Mouse (Mus musculus): Measurements from ENCODE around the gene Cntn5. TPM values are rescaled to one million over a fixed set of nuclear protein-coding genes. Genes with fewer than 3 reads are reported as not detected.

Gene Cntn5
- polyA plus RNA-seq, 1 experiment from 2014 or later: 2.7 TPM

DNA sequence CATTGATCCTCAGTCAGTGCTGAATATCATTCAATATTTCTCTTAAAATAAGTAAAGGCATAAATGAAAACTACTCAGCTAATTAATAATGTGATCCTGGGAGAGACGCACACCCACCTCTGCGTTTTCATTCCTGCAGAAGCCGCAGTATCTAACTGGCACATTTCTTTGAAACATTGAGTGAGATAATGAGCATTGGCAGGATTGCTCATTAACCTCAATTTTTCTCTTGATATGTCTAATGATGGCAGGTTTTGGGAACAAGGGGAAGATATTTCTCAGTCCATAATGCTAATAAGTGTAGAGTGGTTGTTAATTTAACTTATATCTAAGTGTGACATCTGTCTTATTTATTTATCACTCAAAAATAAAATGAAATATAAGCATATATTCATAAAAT is 734.0 kb downstream of the Cntn5 start:
- no peak overlapping the region for H3K9ac ChIP-seq (ENCODE audit: low read depth, low read length)
- no peak overlapping the region for H3K4me3 ChIP-seq (ENCODE audit: low read depth, low read length)
- no peaks in the 10 kb centered on the region for H3K4me1 ChIP-seq (replicated peaks; ENCODE audit: control insufficient read depth, insufficient read depth, low read length)
- no peaks in the 10 kb centered on the region for H3K9me3 ChIP-seq (ENCODE audit: control insufficient read depth, low read length)
- DNase-seq (ENCODE audit: low spot score) (no peak), ATAC-seq (ENCODE audit: low FRiP score) (no peak)
- WGBS: 94% methylated on average over 3 of the region's 3 CpGs
- H3K27ac ChIP-seq (ENCODE audit: low read depth, low read length): no peak overlapping the region
- no peaks in the 10 kb centered on the region for H3K36me3 ChIP-seq (ENCODE audit: control insufficient read depth, insufficient read depth, low read length)
- no peaks in the 10 kb centered on the region for H3K27me3 ChIP-seq (ENCODE audit: control insufficient read depth, insufficient read depth, low read length)
- H3K4me2 ChIP-seq (replicated peaks; ENCODE audit: low read depth, low read length): no peak overlapping the region

DNA sequence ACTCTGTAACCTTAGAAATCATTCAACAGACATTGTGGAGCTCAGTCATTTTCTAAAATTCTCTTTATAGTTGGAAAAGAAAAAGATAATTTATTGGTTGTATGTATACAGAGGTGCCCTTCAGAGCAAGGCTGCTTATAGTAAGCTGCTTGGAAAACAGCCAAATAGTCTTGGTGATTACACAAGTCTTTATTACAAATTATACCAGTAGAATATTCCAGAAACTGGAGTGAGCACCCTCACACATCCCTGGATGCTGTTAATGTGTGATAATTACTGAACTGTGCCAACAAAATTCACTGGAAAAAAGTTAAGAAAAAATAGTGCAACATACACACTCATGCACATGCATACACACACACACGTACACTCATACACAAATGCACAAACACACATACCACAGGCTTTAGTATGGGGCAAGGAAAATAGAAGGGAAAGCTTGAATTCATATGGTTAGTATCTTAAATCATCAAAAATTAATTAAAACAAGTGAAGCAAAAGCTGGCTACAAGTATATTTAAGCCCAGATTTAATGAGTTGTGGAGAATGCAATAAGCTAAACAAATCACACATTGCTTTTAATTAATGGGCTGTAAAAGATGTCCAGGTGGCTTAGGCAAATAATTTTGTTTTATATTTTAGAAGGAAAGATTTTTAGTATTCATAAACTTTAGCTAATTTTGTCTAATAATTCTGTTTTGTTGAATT is 783.1 kb downstream of the Cntn5 start:
- DNase-seq (ENCODE audit: low spot score): no peak
- H3K4me2 ChIP-seq (replicated peaks; ENCODE audit: low read depth, low read length): no peak overlapping the region
- 88% methylated on average over 1 of the region's 1 CpGs for WGBS
- no peak overlapping the region for H3K27ac ChIP-seq (ENCODE audit: low read depth, low read length)
- no peak overlapping the region for H3K4me3 ChIP-seq (ENCODE audit: low read depth, low read length)
- no peak overlapping the region for H3K9ac ChIP-seq (ENCODE audit: low read depth, low read length)
- no peak for ATAC-seq (ENCODE audit: low FRiP score)
- H3K36me3 ChIP-seq (ENCODE audit: control insufficient read depth, insufficient read depth, low read length): no peaks in the 10 kb centered on the region
- H3K9me3 ChIP-seq (ENCODE audit: control insufficient read depth, low read length): no peaks in the 10 kb centered on the region
- no peaks in the 10 kb centered on the region for H3K4me1 ChIP-seq (replicated peaks; ENCODE audit: control insufficient read depth, insufficient read depth, low read length)
- no peaks in the 10 kb centered on the region for H3K27me3 ChIP-seq (ENCODE audit: control insufficient read depth, insufficient read depth, low read length)

DNA sequence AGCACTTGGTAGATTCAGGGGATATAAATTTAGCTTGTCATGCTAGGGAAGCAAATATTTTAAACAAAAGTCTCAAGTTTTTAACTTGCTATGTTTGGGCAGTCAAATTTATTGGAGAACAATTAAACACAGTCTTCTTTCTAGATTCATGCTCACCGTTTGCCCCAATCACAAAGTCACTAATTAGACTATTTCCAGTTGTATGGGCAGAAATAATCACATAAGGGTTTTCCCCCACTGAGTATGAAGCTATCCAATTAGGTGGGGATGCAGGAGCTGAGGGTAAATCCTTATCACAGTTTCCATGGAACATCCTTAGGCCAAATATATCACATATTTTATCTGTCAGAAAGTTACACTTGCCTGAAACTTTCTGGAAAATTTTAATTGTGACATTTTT is 788.0 kb downstream of the Cntn5 start:
- no peaks in the 10 kb centered on the region for H3K36me3 ChIP-seq (ENCODE audit: control insufficient read depth, insufficient read depth, low read length)
- H3K4me1 ChIP-seq (replicated peaks; ENCODE audit: control insufficient read depth, insufficient read depth, low read length): no peaks in the 10 kb centered on the region
- 90% methylated on average over 1 of the region's 1 CpGs for WGBS
- H3K4me2 ChIP-seq (replicated peaks; ENCODE audit: low read depth, low read length): no peak overlapping the region
- no peak overlapping the region for H3K4me3 ChIP-seq (ENCODE audit: low read depth, low read length)
- no peak overlapping the region for H3K9ac ChIP-seq (ENCODE audit: low read depth, low read length)
- ATAC-seq (ENCODE audit: low FRiP score): no peak
- no peak overlapping the region for H3K27ac ChIP-seq (ENCODE audit: low read depth, low read length)
- H3K9me3 ChIP-seq (ENCODE audit: control insufficient read depth, low read length): no peaks in the 10 kb centered on the region
- DNase-seq (ENCODE audit: low spot score): no peak
- H3K27me3 ChIP-seq (ENCODE audit: control insufficient read depth, insufficient read depth, low read length): no peaks in the 10 kb centered on the region

- H3K9me3 ChIP-seq (ENCODE audit: control insufficient read depth, low read length): no peaks in the 10 kb centered on the region
- WGBS: 88% methylated on average over 1 of the region's 1 CpGs
- H3K4me1 ChIP-seq (replicated peaks; ENCODE audit: control insufficient read depth, insufficient read depth, low read length): no peaks in the 10 kb centered on the region
- H3K4me3 ChIP-seq (ENCODE audit: low read depth, low read length): no peak overlapping the region
- no peaks in the 10 kb centered on the region for H3K27me3 ChIP-seq (ENCODE audit: control insufficient read depth, insufficient read depth, low read length)
- H3K4me2 ChIP-seq (replicated peaks; ENCODE audit: low read depth, low read length): no peak overlapping the region
- H3K9ac ChIP-seq (ENCODE audit: low read depth, low read length): no peak overlapping the region
- no peak for DNase-seq (ENCODE audit: low spot score)
- no peaks in the 10 kb centered on the region for H3K36me3 ChIP-seq (ENCODE audit: control insufficient read depth, insufficient read depth, low read length)
- H3K27ac ChIP-seq (ENCODE audit: low read depth, low read length): no peak overlapping the region
- no peak for ATAC-seq (ENCODE audit: low FRiP score)
Measured at GRCm38 (mm10) chr9:10109156-10109555, 795.4 kb downstream of the Cntn5 start.

- no peaks in the 10 kb centered on the region for H3K27me3 ChIP-seq (ENCODE audit: control insufficient read depth, insufficient read depth, low read length)
- no peak overlapping the region for H3K4me2 ChIP-seq (replicated peaks; ENCODE audit: low read depth, low read length)
- no peak overlapping the region for H3K9ac ChIP-seq (ENCODE audit: low read depth, low read length)
- no peaks in the 10 kb centered on the region for H3K9me3 ChIP-seq (ENCODE audit: control insufficient read depth, low read length)
- ATAC-seq (ENCODE audit: low FRiP score) (peak; percentile 44), DNase-seq (ENCODE audit: low spot score) (no peak)
- whole genome bisulfite sequencing: 70% methylated on average over 4 of the region's 4 CpGs
- H3K27ac ChIP-seq (ENCODE audit: low read depth, low read length): no peak overlapping the region
- no peak overlapping the region for H3K4me3 ChIP-seq (ENCODE audit: low read depth, low read length)
- H3K36me3 ChIP-seq (ENCODE audit: control insufficient read depth, insufficient read depth, low read length): no peaks in the 10 kb centered on the region
- H3K4me1 ChIP-seq (replicated peaks; ENCODE audit: control insufficient read depth, insufficient read depth, low read length): no peaks in the 10 kb centered on the region
Measured at GRCm38 (mm10) chr9:10107861-10108260, 796.7 kb downstream of the Cntn5 start.

GRCm38 (mm10) chr9:10101812-10102440 is 802.6 kb downstream of the Cntn5 start:
- Histone ChIP-seq H3K4me3 (ENCODE audit: low read depth, low read length) (no peak overlapping the region), H3K27me3 (ENCODE audit: control insufficient read depth, insufficient read depth, low read length) (no peaks in the 10 kb centered on the region), H3K4me2 (replicated peaks; ENCODE audit: low read depth, low read length) (no peak overlapping the region), H3K9ac (ENCODE audit: low read depth, low read length) (no peak overlapping the region), H3K36me3 (ENCODE audit: control insufficient read depth, insufficient read depth, low read length) (no peaks in the 10 kb centered on the region), H3K4me1 (replicated peaks; ENCODE audit: control insufficient read depth, insufficient read depth, low read length) (no peaks in the 10 kb centered on the region), H3K27ac (ENCODE audit: low read depth, low read length) (no peak overlapping the region), H3K9me3 (ENCODE audit: control insufficient read depth, low read length) (no peaks in the 10 kb centered on the region)
- ATAC-seq (ENCODE audit: low FRiP score) (no peak), DNase-seq (ENCODE audit: low spot score) (no peak)
- 70% methylated on average over 5 of the region's 5 CpGs for WGBS

GRCm38 (mm10) chr9:10076282-10076681 is 828.3 kb downstream of the Cntn5 start:
- H3K9me3 ChIP-seq (ENCODE audit: control insufficient read depth, low read length): no peaks in the 10 kb centered on the region
- ATAC-seq (ENCODE audit: low FRiP score) (no peak), DNase-seq (ENCODE audit: low spot score) (no peak)
- no peak overlapping the region for H3K27ac ChIP-seq (ENCODE audit: low read depth, low read length)
- no peaks in the 10 kb centered on the region for H3K36me3 ChIP-seq (ENCODE audit: control insufficient read depth, insufficient read depth, low read length)
- H3K9ac ChIP-seq (ENCODE audit: low read depth, low read length): no peak overlapping the region
- no peak overlapping the region for H3K4me3 ChIP-seq (ENCODE audit: low read depth, low read length)
- H3K4me2 ChIP-seq (replicated peaks; ENCODE audit: low read depth, low read length): no peak overlapping the region
- H3K27me3 ChIP-seq (ENCODE audit: control insufficient read depth, insufficient read depth, low read length): no peaks in the 10 kb centered on the region
- H3K4me1 ChIP-seq (replicated peaks; ENCODE audit: control insufficient read depth, insufficient read depth, low read length): no peaks in the 10 kb centered on the region

DNA sequence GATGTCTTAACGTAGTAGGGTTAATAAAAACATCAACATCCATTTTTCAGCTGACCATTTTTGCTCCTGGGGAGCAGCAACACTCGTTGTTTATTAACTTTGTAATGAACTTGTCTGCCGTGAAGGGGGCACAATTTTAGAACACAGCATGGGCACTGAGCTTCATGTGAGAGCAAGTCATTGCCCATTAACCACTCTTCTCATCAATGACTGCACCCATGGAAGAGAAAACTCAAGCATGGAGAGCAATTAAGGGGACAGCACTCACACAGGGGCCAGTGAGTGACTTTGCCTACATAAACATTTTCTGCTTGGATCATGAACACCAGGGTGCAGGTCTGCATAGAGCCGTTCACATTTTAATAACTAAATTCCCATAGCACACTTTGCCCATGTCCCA is 831.2 kb downstream of the Cntn5 start:
- Histone ChIP-seq H3K4me1 (replicated peaks; ENCODE audit: control insufficient read depth, insufficient read depth, low read length) (no peaks in the 10 kb centered on the region), H3K4me3 (ENCODE audit: low read depth, low read length) (no peak overlapping the region), H3K27me3 (ENCODE audit: control insufficient read depth, insufficient read depth, low read length) (no peaks in the 10 kb centered on the region), H3K36me3 (ENCODE audit: control insufficient read depth, insufficient read depth, low read length) (no peaks in the 10 kb centered on the region), H3K4me2 (replicated peaks; ENCODE audit: low read depth, low read length) (no peak overlapping the region), H3K27ac (ENCODE audit: low read depth, low read length) (no peak overlapping the region), H3K9ac (ENCODE audit: low read depth, low read length) (no peak overlapping the region), H3K9me3 (ENCODE audit: control insufficient read depth, low read length) (no peaks in the 10 kb centered on the region)
- ATAC-seq (ENCODE audit: low FRiP score): no peak
- 67% methylated on average over 4 of the region's 4 CpGs for WGBS
- no peak for DNase-seq (ENCODE audit: low spot score)

DNA sequence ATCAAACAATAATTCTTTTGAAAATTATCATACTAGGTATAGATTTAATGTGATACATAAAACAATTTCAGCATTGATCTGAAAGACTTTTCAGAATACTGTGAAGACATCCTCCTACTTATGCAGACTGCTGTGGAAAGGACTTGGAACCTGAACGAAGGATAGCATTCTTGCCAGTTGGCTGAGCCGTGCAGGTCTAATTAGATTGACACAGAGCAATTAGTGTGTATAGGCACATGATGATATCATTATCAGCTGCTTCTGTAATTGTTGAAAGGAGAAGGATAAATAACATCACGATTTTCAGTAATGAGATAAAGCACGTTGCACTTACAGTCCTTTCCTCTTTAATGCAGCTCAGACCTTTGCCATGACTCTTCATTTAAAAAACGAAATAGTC is 831.7 kb downstream of the Cntn5 start:
- DNase-seq (ENCODE audit: low spot score) (no peak), ATAC-seq (ENCODE audit: low FRiP score) (no peak)
- no peak overlapping the region for H3K4me3 ChIP-seq (ENCODE audit: low read depth, low read length)
- no peak overlapping the region for H3K4me2 ChIP-seq (replicated peaks; ENCODE audit: low read depth, low read length)
- no peaks in the 10 kb centered on the region for H3K4me1 ChIP-seq (replicated peaks; ENCODE audit: control insufficient read depth, insufficient read depth, low read length)
- H3K9ac ChIP-seq (ENCODE audit: low read depth, low read length): no peak overlapping the region
- 75% methylated on average over 5 of the region's 5 CpGs for WGBS
- no peaks in the 10 kb centered on the region for H3K9me3 ChIP-seq (ENCODE audit: control insufficient read depth, low read length)
- H3K36me3 ChIP-seq (ENCODE audit: control insufficient read depth, insufficient read depth, low read length): no peaks in the 10 kb centered on the region
- H3K27me3 ChIP-seq (ENCODE audit: control insufficient read depth, insufficient read depth, low read length): no peaks in the 10 kb centered on the region
- no peak overlapping the region for H3K27ac ChIP-seq (ENCODE audit: low read depth, low read length)

Measured in hindbrain, embryonic 11.5 days (tissue).